Mouse (Mus musculus) hindbrain, embryonic 10.5 days (tissue): ENCODE measurements around the gene Slc26a8. TPM values are rescaled to one million over a fixed set of nuclear protein-coding genes. Genes with fewer than 3 reads are reported as not detected.

ENCODE experiments used
- DNase-seq: peaks from one replicate; pipeline ENCODE4 v3.0.0-alpha.2; 2017; ENCODE audit warnings: low spot score
- H3K27ac ChIP-seq: fragments of 300-500 bp; sonication (generic); 2 replicates; pipeline ENCODE4 v1.5.1; 2016; ENCODE audit warnings: mild to moderate bottlenecking, moderate library complexity
- H3K27me3 ChIP-seq: fragments of 300-500 bp; sonication (generic); 2 replicates; pipeline ENCODE4 v1.6.1; 2016; ENCODE audit warnings: mild to moderate bottlenecking; ENCODE audit not compliant: poor library complexity, insufficient read depth, severe bottlenecking
- H3K36me3 ChIP-seq: fragments of 300-500 bp; sonication (generic); 2 replicates; pipeline ENCODE4 v1.6.1; 2016; ENCODE audit warnings: mild to moderate bottlenecking, moderate library complexity
- H3K4me1 ChIP-seq: fragments of 300-500 bp; sonication (generic); replicated peaks from 2 replicates; pipeline ENCODE4 v1.6.1; 2016; ENCODE audit warnings: mild to moderate bottlenecking
- H3K4me3 ChIP-seq: fragments of 300-500 bp; sonication (generic); 2 replicates; pipeline ENCODE4 v1.5.1; 2016; ENCODE audit warnings: mild to moderate bottlenecking, moderate library complexity
- H3K9me3 ChIP-seq: fragments of 300-500 bp; sonication (generic); 2 replicates; pipeline ENCODE4 v1.6.1; 2016; ENCODE audit warnings: mild to moderate bottlenecking, moderate library complexity
- whole genome bisulfite sequencing: fragments of 180-500 bp; shearing (Covaris S2); methylation state at CpG from one replicate; pipeline ENCODE4 v1.1.7; 2016; 5-methylcytosine and 5-hydroxymethylcytosine counted together
- polyA plus RNA-seq: library from polyadenylated mRNA; unstranded; fragments of >200 nt; fragmentation: Nextera tagmentation; extraction: Ambion mirVana; gene quantifications from 2 replicates; pipeline ENCODE4 v1.2.1, GENCODE M21; 2016

The Slc26a8 gene
- polyA plus RNA-seq, 1 experiment from 2014 or later: 0.41 TPM

GRCm38 (mm10) chr17:28710291-28710688 is 20.3 kb upstream of the Slc26a8 start:
- WGBS: 93% methylated on average over 8 of the region's 8 CpGs
- no peak for DNase-seq
- H3K4me1 ChIP-seq: peaks cover 17% of the 10 kb centered on the region
- no peaks in the 10 kb centered on the region for H3K27me3 ChIP-seq
- peaks cover 21% of the 10 kb centered on the region for H3K36me3 ChIP-seq
- no peak overlapping the region for H3K27ac ChIP-seq
- H3K4me3 ChIP-seq: no peak overlapping the region
- H3K9me3 ChIP-seq: no peaks in the 10 kb centered on the region

- DNase-seq: no peak
- Histone ChIP-seq H3K9me3 (no peaks in the 10 kb centered on the region), H3K4me1 (peaks cover 17% of the 10 kb centered on the region), H3K36me3 (peaks cover 21% of the 10 kb centered on the region), H3K27me3 (no peaks in the 10 kb centered on the region), H3K27ac (no peak overlapping the region), H3K4me3 (no peak overlapping the region)
- 86% methylated on average over 8 of the region's 8 CpGs for WGBS
Observed at GRCm38 (mm10) chr17:28709552-28710290, 19.7 kb upstream of the Slc26a8 start.

GRCm38 (mm10) chr17:28708989-28709388 is 19.0 kb upstream of the Slc26a8 start:
- no peaks in the 10 kb centered on the region for H3K9me3 ChIP-seq
- WGBS: 62% methylated on average over 2 of the region's 2 CpGs
- peaks cover 17% of the 10 kb centered on the region for H3K4me1 ChIP-seq
- H3K27ac ChIP-seq: no peak overlapping the region
- H3K36me3 ChIP-seq: peaks cover 14% of the 10 kb centered on the region
- no peak for DNase-seq
- no peaks in the 10 kb centered on the region for H3K27me3 ChIP-seq
- H3K4me3 ChIP-seq: no peak overlapping the region

- Histone ChIP-seq H3K9me3 (no peaks in the 10 kb centered on the region), H3K36me3 (0 out of 2 replicates have a peak, but pooled peaks cover 7% of the 10 kb centered on the region), H3K4me1 (peaks cover 17% of the 10 kb centered on the region), H3K27ac (no peak overlapping the region), H3K4me3 (no peak overlapping the region), H3K27me3 (no peaks in the 10 kb centered on the region)
- DNase-seq: no peak
- WGBS: 92% methylated on average over 2 of the region's 2 CpGs
Observed at GRCm38 (mm10) chr17:28707816-28708215, 17.8 kb upstream of the Slc26a8 start.

- Histone ChIP-seq H3K36me3 (0 out of 2 replicates have a peak, but pooled peaks cover 7% of the 10 kb centered on the region), H3K4me3 (no peak overlapping the region), H3K27me3 (no peaks in the 10 kb centered on the region), H3K9me3 (no peaks in the 10 kb centered on the region), H3K4me1 (peaks cover 17% of the 10 kb centered on the region), H3K27ac (no peak overlapping the region)
- no peak for DNase-seq
- WGBS: 94% methylated on average over 3 of the region's 3 CpGs
Observed at GRCm38 (mm10) chr17:28707136-28707627, 17.1 kb upstream of the Slc26a8 start.

GRCm38 (mm10) chr17:28706697-28707096 is 16.7 kb upstream of the Slc26a8 start:
- Histone ChIP-seq H3K27me3 (no peaks in the 10 kb centered on the region), H3K9me3 (no peaks in the 10 kb centered on the region), H3K4me3 (no peak overlapping the region), H3K36me3 (0 out of 2 replicates have a peak, but pooled peaks cover 10% of the 10 kb centered on the region), H3K27ac (no peak overlapping the region), H3K4me1 (peaks cover 17% of the 10 kb centered on the region)
- WGBS: 51% methylated on average over 1 of the region's 1 CpGs
- DNase-seq: no peak

- Histone ChIP-seq H3K4me1 (peaks cover 20% of the 10 kb centered on the region), H3K4me3 (no peak overlapping the region), H3K36me3 (peaks cover 11% of the 10 kb centered on the region; the same call in 1 of the 2 replicates), H3K27ac (no peak overlapping the region), H3K9me3 (no peaks in the 10 kb centered on the region), H3K27me3 (no peaks in the 10 kb centered on the region)
- WGBS: 88% methylated on average over 2 of the region's 2 CpGs
- DNase-seq: no peak
Observed at GRCm38 (mm10) chr17:28702646-28703045, 12.6 kb upstream of the Slc26a8 start.

- no peaks in the 10 kb centered on the region for H3K27me3 ChIP-seq
- no peaks in the 10 kb centered on the region for H3K9me3 ChIP-seq
- DNase-seq: no peak
- H3K36me3 ChIP-seq: peaks cover 11% of the 10 kb centered on the region; the same call in 1 of the 2 replicates
- H3K4me1 ChIP-seq: peaks cover 24% of the 10 kb centered on the region
- no peak overlapping the region for H3K4me3 ChIP-seq
- WGBS: 91% methylated on average over 3 of the region's 3 CpGs
- no peak overlapping the region for H3K27ac ChIP-seq
Observed at GRCm38 (mm10) chr17:28701737-28702136, 11.7 kb upstream of the Slc26a8 start.

- 97% methylated on average over 4 of the region's 4 CpGs for WGBS
- Histone ChIP-seq H3K9me3 (no peaks in the 10 kb centered on the region), H3K4me3 (no peak overlapping the region), H3K36me3 (peaks cover 11% of the 10 kb centered on the region; the same call in 1 of the 2 replicates), H3K27me3 (no peaks in the 10 kb centered on the region), H3K27ac (no peak overlapping the region), H3K4me1 (peaks cover 27% of the 10 kb centered on the region)
- no peak for DNase-seq
Observed at GRCm38 (mm10) chr17:28701171-28701570, 11.1 kb upstream of the Slc26a8 start.

- 92% methylated on average over 7 of the region's 7 CpGs for WGBS
- peaks cover 28% of the 10 kb centered on the region for H3K4me1 ChIP-seq
- peaks cover 5% of the 10 kb centered on the region; the same call in 1 of the 2 replicates for H3K36me3 ChIP-seq
- no peaks in the 10 kb centered on the region for H3K9me3 ChIP-seq
- H3K27ac ChIP-seq: no peak overlapping the region
- H3K27me3 ChIP-seq: no peaks in the 10 kb centered on the region
- DNase-seq: no peak
- H3K4me3 ChIP-seq: no peak overlapping the region
Observed at GRCm38 (mm10) chr17:28699789-28700188, 9.8 kb upstream of the Slc26a8 start.

GRCm38 (mm10) chr17:28698672-28699071 is 8.6 kb upstream of the Slc26a8 start:
- 93% methylated on average over 2 of the region's 2 CpGs for WGBS
- no peak overlapping the region for H3K27ac ChIP-seq
- no peaks in the 10 kb centered on the region for H3K9me3 ChIP-seq
- DNase-seq: no peak
- H3K4me1 ChIP-seq: peaks cover 30% of the 10 kb centered on the region
- no peaks in the 10 kb centered on the region for H3K27me3 ChIP-seq
- peaks cover 4% of the 10 kb centered on the region; the same call in 1 of the 2 replicates for H3K36me3 ChIP-seq
- H3K4me3 ChIP-seq: no peak overlapping the region

- H3K27me3 ChIP-seq: no peaks in the 10 kb centered on the region
- no peak for DNase-seq
- no peak overlapping the region for H3K4me3 ChIP-seq
- H3K4me1 ChIP-seq: peaks cover 34% of the 10 kb centered on the region
- WGBS: 56% methylated on average over 4 of the region's 4 CpGs
- peaks cover 4% of the 10 kb centered on the region; the same call in 1 of the 2 replicates for H3K36me3 ChIP-seq
- no peaks in the 10 kb centered on the region for H3K9me3 ChIP-seq
- no peak overlapping the region for H3K27ac ChIP-seq
Observed at GRCm38 (mm10) chr17:28698245-28698644, 8.2 kb upstream of the Slc26a8 start.
